Mouse (Mus musculus) MEL-GATA-1-ER (cell line): ENCODE data around the gene Crtac1.
A peak's percentile ranks its signal among the peaks of the same experiment; 100 is the strongest.

ENCODE experiments used
- DNase-seq: peaks from one replicate; pipeline ENCODE4 v3.0.0-alpha.2; 2012; ENCODE audit warnings: low read depth; ENCODE audit errors: extremely low read depth

The Crtac1 gene

DNA sequence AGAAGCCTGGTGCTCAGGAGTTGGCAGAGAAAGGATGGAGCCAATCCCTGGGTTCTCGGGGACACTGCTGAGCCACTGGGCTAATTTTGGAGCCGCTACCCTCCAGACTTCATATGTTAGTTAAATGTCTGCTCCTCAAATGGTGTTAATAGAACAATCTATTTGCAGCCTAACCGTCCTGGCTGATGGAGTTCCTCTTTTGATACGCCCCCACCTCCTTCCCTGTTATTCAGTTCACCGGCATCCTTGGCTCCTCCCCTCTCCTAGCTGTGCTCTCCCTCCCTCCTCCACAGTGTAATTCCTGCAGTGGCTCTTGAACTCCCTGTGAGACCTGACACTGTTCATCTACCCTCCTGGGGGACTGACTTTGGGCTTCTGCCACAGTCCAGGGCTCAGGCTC is 185.0 kb downstream of the Crtac1 start:
- peak; percentile 89 for DNase-seq

- no peak for DNase-seq
Measured at GRCm38 (mm10) chr19:42243401-42243800, 188.2 kb downstream of the Crtac1 start.

DNA sequence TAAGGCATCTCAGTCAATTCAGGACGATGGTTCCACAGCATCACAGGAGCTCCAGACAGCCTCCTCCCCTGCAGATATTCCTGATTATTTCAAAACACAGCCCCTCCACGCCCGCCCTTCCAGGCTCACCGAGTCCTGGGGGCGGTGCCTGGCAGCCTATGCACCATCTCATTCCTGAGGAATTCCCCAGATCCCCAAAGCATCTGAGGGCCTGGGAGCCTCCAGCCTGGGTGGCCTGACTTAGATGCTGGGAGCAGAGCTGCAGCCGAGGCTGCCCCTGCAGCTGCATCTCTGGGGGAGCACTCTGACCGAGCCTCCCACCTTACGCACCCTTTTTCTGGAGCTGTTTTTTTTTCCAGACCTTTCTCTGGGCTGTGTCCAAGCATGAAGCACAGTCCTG is 190.7 kb downstream of the Crtac1 start:
- no peak for DNase-seq

- DNase-seq = no peak
Measured at GRCm38 (mm10) chr19:42238341-42238715, 193.3 kb downstream of the Crtac1 start.

DNA sequence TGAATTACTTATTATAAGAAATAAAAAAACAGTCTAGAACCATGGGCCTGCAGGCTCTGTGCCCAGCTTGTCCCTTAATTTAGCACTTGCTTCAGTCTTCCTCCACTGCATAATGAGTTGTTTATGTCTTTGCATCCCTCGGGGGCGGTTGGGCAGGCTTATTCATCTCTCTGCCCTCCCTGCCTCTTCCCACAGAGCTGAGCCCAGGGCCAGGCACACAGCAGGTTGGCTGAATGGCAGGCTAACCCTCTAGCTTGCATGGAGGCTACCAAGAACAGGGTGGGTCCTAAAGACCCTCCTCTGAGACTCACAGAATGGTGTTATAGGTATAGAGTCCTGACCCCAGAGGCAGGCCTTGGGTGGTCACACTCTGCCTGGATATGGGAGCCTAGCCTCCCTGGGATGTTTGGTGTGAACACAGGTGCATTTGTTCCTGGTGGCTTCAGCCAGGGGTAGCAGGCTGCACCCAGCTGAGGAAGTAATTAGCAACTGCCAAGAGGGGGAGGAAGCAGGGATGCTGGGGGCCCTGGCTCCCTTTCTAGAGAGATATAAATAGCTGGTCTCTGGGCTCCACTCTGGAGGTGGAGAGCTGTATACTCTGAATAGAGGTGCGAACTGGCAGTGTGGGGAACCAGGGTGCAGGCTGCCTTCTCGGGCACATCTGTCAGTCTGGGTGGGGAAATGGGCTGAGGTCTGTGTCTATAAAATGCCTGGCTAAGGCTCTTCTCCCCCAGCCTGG is 193.8 kb downstream of the Crtac1 start:
- DNase-seq = no peak
